Mouse (Mus musculus) midbrain, postnatal 0 days (tissue): ENCODE measurements around the gene Slc9b1. TPM values are rescaled to one million over a fixed set of nuclear protein-coding genes. Genes with fewer than 3 reads are reported as not detected.
A peak's percentile ranks its signal among the peaks of the same experiment; 100 is the strongest.

Source experiments
- ATAC-seq: fragments of 200-750 bp; cut with Nextera tagmentation; 2 replicates; pipeline ENCODE4 v1.8.0; 2017; ENCODE audit warnings: moderate number of reproducible peaks, mild to moderate bottlenecking, moderate TSS enrichment, moderate library complexity; ENCODE audit not compliant: low FRiP score
- DNase-seq: peaks from one replicate; pipeline ENCODE4 v3.0.0-alpha.2; 2015; ENCODE audit warnings: low spot score
- H3K27ac ChIP-seq: fragments of 300-500 bp; sonication (generic); 2 replicates; pipeline ENCODE4 v1.5.1; 2014; ENCODE audit warnings: low read depth, mild to moderate bottlenecking, low read length, mixed read lengths
- H3K27me3 ChIP-seq: fragments of 300-500 bp; sonication (generic); 2 replicates; pipeline ENCODE4 v1.6.1; 2014; ENCODE audit warnings: low read length, control low read depth, mixed read lengths; ENCODE audit not compliant: insufficient read depth
- H3K36me3 ChIP-seq: fragments of 300-500 bp; sonication (generic); 2 replicates; pipeline ENCODE4 v1.6.1; 2014; ENCODE audit warnings: low read length, control low read depth, mixed read lengths; ENCODE audit not compliant: insufficient read depth
- H3K4me1 ChIP-seq: fragments of 300-500 bp; sonication (generic); 2 replicates; pipeline ENCODE4 v1.6.1; 2014; ENCODE audit warnings: mild to moderate bottlenecking, control low read depth, antibody characterized with exemption, low read length, mixed read lengths; ENCODE audit not compliant: insufficient read depth
- H3K4me2 ChIP-seq: fragments of 300-500 bp; sonication (generic); 2 replicates; pipeline ENCODE4 v1.6.1; 2014; ENCODE audit warnings: low read depth, mild to moderate bottlenecking, low read length, mixed read lengths; ENCODE audit not compliant: poor library complexity, severe bottlenecking
- H3K4me3 ChIP-seq: fragments of 300-500 bp; sonication (generic); 2 replicates; pipeline ENCODE4 v1.5.1; 2014; ENCODE audit warnings: low read depth, mild to moderate bottlenecking, low read length, moderate library complexity
- H3K9ac ChIP-seq: fragments of 300-500 bp; sonication (generic); replicated peaks from 2 replicates; pipeline ENCODE4 v1.6.1; 2014; ENCODE audit warnings: mild to moderate bottlenecking, low read length, moderate library complexity, mixed read lengths; ENCODE audit not compliant: poor library complexity, severe bottlenecking
- H3K9me3 ChIP-seq: fragments of 300-500 bp; sonication (generic); 2 replicates; pipeline ENCODE4 v1.6.1; 2016; ENCODE audit warnings: low read length, control low read depth
- CTCF ChIP-seq: IDR thresholded peaks from 2 replicates; pipeline ENCODE4 v1.5.1; 2016; ENCODE audit warnings: antibody characterized with exemption, mild to moderate bottlenecking
- WGBS: fragments of 180-500 bp; shearing (Covaris S2); extraction: QIAGEN DNeasy Blood & Tissue Kit; methylation state at CpG from one replicate; pipeline ENCODE4 v1.1.7; 2014; 5-methylcytosine and 5-hydroxymethylcytosine counted together
- polyA plus RNA-seq: library from polyadenylated mRNA; unstranded; fragments of >200 nt; fragmentation: Nextera tagmentation; extraction: Ambion mirVana; gene quantifications from 2 replicates; pipeline ENCODE4 v1.2.1, GENCODE M21; 2015
- total RNA-seq: library from RNA; depleted of rRNA; stranded (reverse); fragments of >200 nt; gene quantifications from 2 replicates; pipeline ENCODE4 v1.2.3, GENCODE M21; 2014

The Slc9b1 gene
- total and polyA plus RNA-seq, 2 experiments from 2014 or later: not detected

DNA sequence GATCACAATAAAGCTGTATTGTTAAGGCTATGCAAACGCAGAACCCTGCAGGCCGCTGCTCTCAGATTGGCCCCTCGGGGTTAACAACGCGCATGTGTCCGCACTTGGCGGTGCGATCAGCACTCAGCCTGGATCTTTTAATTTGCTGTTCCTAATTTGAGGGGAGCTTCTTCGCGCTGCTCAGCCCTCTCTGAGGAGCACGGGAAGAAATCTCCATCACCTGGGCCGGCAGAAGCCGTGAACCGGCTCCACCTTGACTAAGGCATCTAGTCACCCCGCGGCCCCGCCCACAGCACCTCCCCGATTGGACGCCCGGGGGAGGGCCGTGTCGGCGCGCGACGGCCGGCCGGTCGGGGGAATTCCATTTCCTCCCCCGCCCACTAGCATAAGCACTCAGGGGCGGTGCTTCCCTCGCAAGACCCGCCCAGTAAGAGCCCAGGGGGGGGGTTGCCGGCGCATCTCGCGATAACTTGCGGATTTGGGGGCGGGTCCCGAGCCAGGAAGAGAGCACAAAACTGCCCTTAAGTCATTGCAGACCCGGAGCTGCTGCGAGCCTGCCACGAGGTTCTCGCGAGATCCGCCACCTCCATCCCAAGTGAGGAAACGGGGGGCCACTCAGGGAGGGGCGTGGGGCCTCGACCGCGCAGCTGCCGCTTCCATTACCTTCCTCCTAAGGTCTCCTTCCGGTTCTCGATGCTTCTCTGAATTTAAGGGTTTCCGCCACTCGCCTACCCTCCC, 90.1 kb downstream of the Slc9b1 start, which contains the start of gene Ube2d3:
Gene Ube2d3 (plus strand): TSS at position 392 of the 738 bp plus-strand sequence.
- Histone ChIP-seq H3K27ac (peak within 1 kb of the TSS; percentile 100), H3K4me3 (peak within 1 kb of the TSS; percentile 94), H3K27me3 (no peaks in the 10 kb centered on the region), H3K9ac (peak within 1 kb of the TSS; percentile 95), H3K9me3 (no peaks in the 10 kb centered on the region), H3K4me2 (peak within 1 kb of the TSS; percentile 67), H3K4me1 (no peaks in the 10 kb centered on the region; the same call in none of the 2 replicates), H3K36me3 (no peaks in the 10 kb centered on the region)
- ATAC-seq (peak; percentile 95), DNase-seq (peak; percentile 99)
- TF ChIP-seq CTCF: no peak
- under 1% methylated on average over 50 of the region's 56 CpGs for WGBS

DNA sequence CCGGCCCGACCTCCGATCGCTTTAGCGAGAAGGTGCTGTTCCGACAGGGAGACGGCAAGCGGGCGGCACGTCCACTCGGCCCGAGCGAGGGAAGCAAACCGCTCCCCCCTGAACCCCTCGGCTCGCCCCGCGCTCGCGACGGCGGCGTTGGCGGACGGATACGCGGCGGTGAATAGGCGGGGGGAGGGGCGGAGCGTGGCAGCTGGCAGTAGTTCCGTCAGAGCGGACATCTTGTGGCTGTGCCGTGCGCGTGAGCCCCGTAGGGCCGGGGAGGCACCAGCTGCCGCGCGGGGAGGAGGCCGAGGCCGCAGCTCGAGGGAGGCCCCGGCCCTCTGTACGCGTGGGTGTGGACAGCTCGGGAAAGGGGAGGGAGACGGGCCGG, 90.7 kb downstream of the Slc9b1 start:
- DNase-seq (peak; percentile 94), ATAC-seq (peak; percentile 87)
- Histone ChIP-seq H3K27ac (peak overlapping the region; percentile 100), H3K9me3 (no peaks in the 10 kb centered on the region), H3K4me3 (peak overlapping the region; percentile 94), H3K36me3 (no peaks in the 10 kb centered on the region), H3K9ac (peak overlapping the region; percentile 95), H3K27me3 (no peaks in the 10 kb centered on the region), H3K4me2 (peak overlapping the region; percentile 67), H3K4me1 (no peaks in the 10 kb centered on the region; the same call in none of the 2 replicates)
- TF ChIP-seq CTCF: no peak
- under 1% methylated on average over 33 of the region's 50 CpGs for WGBS

DNA sequence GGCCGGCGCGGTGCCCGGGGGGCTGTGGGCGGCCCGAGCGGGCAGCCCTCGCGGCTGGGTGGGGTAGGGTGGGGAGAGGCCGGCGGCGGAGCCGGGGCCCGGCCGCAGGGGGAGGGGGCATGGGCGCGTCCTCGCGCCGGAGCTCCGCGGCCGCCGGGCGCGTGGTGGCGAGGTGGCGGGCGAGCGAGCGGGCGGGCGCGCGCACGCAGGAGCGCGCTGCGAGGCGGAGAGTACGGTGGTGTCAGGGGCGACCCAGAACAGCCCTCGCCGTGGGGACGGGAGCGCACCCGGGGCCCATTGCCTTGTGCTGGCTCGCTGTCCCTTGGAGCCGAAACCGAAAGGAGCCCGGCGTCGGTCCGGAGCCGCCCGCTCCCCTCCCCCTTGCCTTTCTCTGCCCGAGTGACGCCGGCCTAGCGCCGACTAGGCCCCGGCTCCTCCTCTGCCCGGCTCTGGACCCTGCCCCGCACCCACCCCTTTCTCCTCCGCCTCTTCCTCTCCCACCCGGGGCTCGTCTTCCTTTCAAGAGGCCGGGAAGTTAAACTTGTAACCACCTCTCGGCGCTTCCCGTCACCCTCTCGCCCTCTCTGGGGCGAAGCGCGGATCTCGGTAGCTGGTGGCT, 91.2 kb downstream of the Slc9b1 start:
- H3K36me3 ChIP-seq: no peaks in the 10 kb centered on the region
- peak; percentile 76 for DNase-seq
- peak overlapping the region; percentile 95 for H3K9ac ChIP-seq
- no peak for TF ChIP-seq CTCF
- ATAC-seq: peak; percentile 62
- H3K4me3 ChIP-seq: peak overlapping the region; percentile 94
- H3K27me3 ChIP-seq: no peaks in the 10 kb centered on the region
- WGBS: 1% methylated on average over 30 of the region's 76 CpGs
- H3K4me1 ChIP-seq: no peaks in the 10 kb centered on the region; the same call in none of the 2 replicates
- peak overlapping the region; percentile 67 for H3K4me2 ChIP-seq
- no peaks in the 10 kb centered on the region for H3K9me3 ChIP-seq
- peak overlapping the region; percentile 100 for H3K27ac ChIP-seq

DNA sequence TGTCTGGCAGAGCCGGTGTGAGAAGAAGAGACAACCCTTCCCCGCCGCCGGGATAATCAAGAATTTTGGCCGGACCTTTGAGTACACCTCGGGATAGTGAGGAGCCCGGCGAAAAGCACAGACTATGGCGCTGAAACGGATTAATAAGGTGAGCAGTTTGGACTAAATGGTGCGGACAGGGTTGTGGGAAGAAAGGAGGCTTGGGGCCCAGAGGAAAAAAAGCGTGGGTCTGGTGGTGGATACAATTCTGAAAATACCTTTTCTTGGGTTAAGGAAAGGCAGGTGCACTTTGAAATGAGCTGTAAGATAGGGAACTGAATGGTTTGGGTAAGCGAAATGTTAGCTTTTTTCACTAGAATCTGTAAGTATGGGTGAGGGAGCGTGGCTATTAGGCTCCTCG, 91.8 kb downstream of the Slc9b1 start:
- no peak for ATAC-seq
- Histone ChIP-seq H3K9ac (peak overlapping the region; percentile 95), H3K9me3 (no peaks in the 10 kb centered on the region), H3K4me2 (peak overlapping the region; percentile 67), H3K27me3 (no peaks in the 10 kb centered on the region), H3K4me3 (peak overlapping the region; percentile 94), H3K27ac (peak overlapping the region; percentile 100), H3K36me3 (no peaks in the 10 kb centered on the region; the same call in 1 of the 2 replicates), H3K4me1 (no peaks in the 10 kb centered on the region; the same call in none of the 2 replicates)
- TF ChIP-seq CTCF: no peak
- WGBS: 1% methylated on average over 15 of the region's 15 CpGs
- no peak for DNase-seq

DNA sequence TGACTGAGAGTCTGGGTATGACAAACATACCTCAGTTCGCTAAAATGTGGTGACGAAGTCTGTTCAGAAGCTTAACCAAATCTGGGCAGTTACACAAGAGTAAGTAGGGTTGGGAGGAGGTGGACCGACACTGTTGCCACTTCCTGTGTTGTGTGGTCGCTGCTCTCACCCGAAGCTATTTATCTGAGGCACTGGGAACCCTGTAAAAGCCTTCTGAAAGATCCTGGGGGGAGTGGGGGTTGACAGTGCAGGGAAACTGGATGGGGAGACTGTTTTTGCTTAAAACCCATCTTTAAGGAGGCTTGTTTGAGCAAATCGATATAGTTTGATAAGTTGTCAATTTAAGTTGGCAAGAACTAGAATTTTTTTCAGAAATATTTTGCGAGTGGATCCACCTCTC, 92.4 kb downstream of the Slc9b1 start:
- no peak overlapping the region for H3K27ac ChIP-seq
- 18% methylated on average over 7 of the region's 7 CpGs for WGBS

DNA sequence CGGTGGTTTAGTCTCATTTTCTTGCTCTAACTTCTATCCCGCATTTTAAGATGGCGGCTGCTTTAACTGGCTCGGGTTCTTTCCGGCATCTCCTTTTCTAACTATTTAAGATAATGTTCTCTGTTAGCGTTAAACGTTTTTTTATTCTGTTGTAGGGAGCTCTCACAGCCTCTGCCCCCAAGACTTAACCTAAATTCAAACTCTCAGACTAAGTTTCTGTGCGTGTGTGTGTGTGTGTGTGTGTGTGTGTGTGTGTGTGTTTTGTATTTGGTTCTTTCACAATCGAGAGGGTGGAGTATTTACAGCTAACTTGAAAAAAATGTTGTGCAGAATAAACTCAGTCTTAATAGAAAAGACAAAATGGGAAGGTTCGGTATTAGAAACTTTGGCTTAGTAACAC, 92.8 kb downstream of the Slc9b1 start:
- 35% methylated on average over 10 of the region's 10 CpGs for WGBS
- DNase-seq (no peak), ATAC-seq (no peak)
- no peaks in the 10 kb centered on the region for H3K9me3 ChIP-seq
- no peaks in the 10 kb centered on the region; the same call in 1 of the 2 replicates for H3K36me3 ChIP-seq
- H3K27ac ChIP-seq: no peak overlapping the region
- H3K4me3 ChIP-seq: peak overlapping the region; percentile 94
- no peaks in the 10 kb centered on the region for H3K27me3 ChIP-seq
- TF ChIP-seq CTCF: no peak
- peak overlapping the region; percentile 67 for H3K4me2 ChIP-seq
- H3K4me1 ChIP-seq: no peaks in the 10 kb centered on the region; the same call in none of the 2 replicates
- H3K9ac ChIP-seq: peak overlapping the region; percentile 95; the same call in 1 of the 2 replicates

More for the DNA sequence above, 92.4 kb downstream of the Slc9b1 start:
- peak overlapping the region; percentile 67 for H3K4me2 ChIP-seq
- H3K9ac ChIP-seq: peak overlapping the region; percentile 95
- H3K36me3 ChIP-seq: no peaks in the 10 kb centered on the region; the same call in 1 of the 2 replicates
- peak; percentile 34 for DNase-seq
- H3K9me3 ChIP-seq: no peaks in the 10 kb centered on the region
- H3K4me1 ChIP-seq: no peaks in the 10 kb centered on the region; the same call in none of the 2 replicates
- no peak for ATAC-seq
- peak overlapping the region; percentile 94 for H3K4me3 ChIP-seq
- no peaks in the 10 kb centered on the region for H3K27me3 ChIP-seq
- TF ChIP-seq CTCF: no peak
